Mouse (Mus musculus) intestine, embryonic 16.5 days (tissue): ENCODE measurements around the gene Adam22. TPM values are rescaled to one million over a fixed set of nuclear protein-coding genes. Genes with fewer than 3 reads are reported as not detected.

Source experiments
- ATAC-seq: fragments of 200-750 bp; cut with Nextera tagmentation; 2 replicates; pipeline ENCODE4 v1.8.0; 2017; ENCODE audit warnings: moderate TSS enrichment, moderate library complexity
- H3K27ac ChIP-seq: fragments of 300-500 bp; sonication (generic); 2 replicates; pipeline ENCODE4 v1.5.1; 2014; ENCODE audit warnings: mild to moderate bottlenecking, low read length
- H3K27me3 ChIP-seq: fragments of 300-500 bp; sonication (generic); replicated peaks from 2 replicates; pipeline ENCODE4 v1.6.1; 2014; ENCODE audit warnings: low read length, control low read depth, mixed read lengths; ENCODE audit not compliant: control insufficient read depth, insufficient read depth
- H3K36me3 ChIP-seq: fragments of 300-500 bp; sonication (generic); 2 replicates; pipeline ENCODE4 v1.6.1; 2014; ENCODE audit warnings: low read length, control low read depth; ENCODE audit not compliant: control insufficient read depth, insufficient read depth
- H3K4me1 ChIP-seq: fragments of 300-500 bp; sonication (generic); 2 replicates; pipeline ENCODE4 v1.6.1; 2014; ENCODE audit warnings: low read length, control low read depth, mixed read lengths; ENCODE audit not compliant: control insufficient read depth, insufficient read depth
- H3K4me2 ChIP-seq: fragments of 300-500 bp; sonication (generic); 2 replicates; pipeline ENCODE4 v1.6.1; 2014; ENCODE audit warnings: low read depth, low read length, control low read depth
- H3K4me3 ChIP-seq: fragments of 300-500 bp; sonication (generic); 2 replicates; pipeline ENCODE4 v1.5.1; 2014; ENCODE audit warnings: mild to moderate bottlenecking, low read length
- H3K9ac ChIP-seq: fragments of 300-500 bp; sonication (generic); 2 replicates; pipeline ENCODE4 v1.6.1; 2014; ENCODE audit warnings: low read depth, low read length
- H3K9me3 ChIP-seq: fragments of 300-500 bp; sonication (generic); 2 replicates; pipeline ENCODE4 v1.6.1; 2016; ENCODE audit warnings: low read length, control low read depth; ENCODE audit not compliant: control insufficient read depth
- WGBS: fragments of 180-500 bp; shearing (Covaris S2); extraction: QIAGEN DNeasy Blood & Tissue Kit; methylation state at CpG from one replicate; pipeline ENCODE4 v1.1.7; 2014; 5-methylcytosine and 5-hydroxymethylcytosine counted together
- polyA plus RNA-seq: library from polyadenylated mRNA; unstranded; fragments of >200 nt; fragmentation: Nextera tagmentation; extraction: Ambion mirVana; gene quantifications from 2 replicates; pipeline ENCODE4 v1.2.1, GENCODE M21; 2015

The Adam22 gene
- 2.8 and 3.2 TPM in 2 replicates for polyA plus RNA-seq

GRCm38 (mm10) chr5:8367614-8368327 is at the start of gene Adam22:
Gene Adam22, minus strand, starts transcription at chr5:8368160.
- under 1% methylated on average over 54 of the region's 55 CpGs for WGBS
- Histone ChIP-seq H3K9me3 (no peaks in the 10 kb centered on the region), H3K36me3 (no peaks in the 10 kb centered on the region), H3K9ac (peak within 1 kb of the TSS; percentile 73), H3K4me3 (peak within 1 kb of the TSS; percentile 70), H3K4me2 (peak within 1 kb of the TSS; percentile 95), H3K4me1 (no peaks in the 10 kb centered on the region), H3K27me3 (peaks cover 7% of the 10 kb centered on the region), H3K27ac (0 out of 2 replicates have a peak within 1 kb of the TSS, but pooled peaks have one; percentile 14)
- ATAC-seq = peak; percentile 94

- Histone ChIP-seq H3K4me3 (no peak overlapping the region), H3K9ac (no peak overlapping the region), H3K9me3 (no peaks in the 10 kb centered on the region), H3K4me1 (no peaks in the 10 kb centered on the region), H3K36me3 (no peaks in the 10 kb centered on the region), H3K4me2 (no peak overlapping the region), H3K27ac (no peak overlapping the region), H3K27me3 (no peaks in the 10 kb centered on the region)
- WGBS = 54% methylated on average over 1 of the region's 1 CpGs
- ATAC-seq = no peak
Measured at GRCm38 (mm10) chr5:8417443-8417842, 49.5 kb upstream of the Adam22 start.

GRCm38 (mm10) chr5:8416683-8417413 is 48.9 kb upstream of the Adam22 start:
- Histone ChIP-seq H3K4me3 (no peak overlapping the region), H3K9me3 (no peaks in the 10 kb centered on the region), H3K27ac (no peak overlapping the region), H3K4me1 (no peaks in the 10 kb centered on the region), H3K4me2 (no peak overlapping the region), H3K36me3 (no peaks in the 10 kb centered on the region), H3K27me3 (no peaks in the 10 kb centered on the region), H3K9ac (no peak overlapping the region)
- ATAC-seq = no peak
- 89% methylated on average over 3 of the region's 3 CpGs for WGBS

- Histone ChIP-seq H3K36me3 (no peaks in the 10 kb centered on the region; the same call in 1 of the 2 replicates), H3K9ac (no peak overlapping the region), H3K27me3 (no peaks in the 10 kb centered on the region), H3K9me3 (no peaks in the 10 kb centered on the region), H3K4me2 (no peak overlapping the region), H3K27ac (no peak overlapping the region), H3K4me3 (no peak overlapping the region), H3K4me1 (no peaks in the 10 kb centered on the region)
- no peak for ATAC-seq
- 86% methylated on average over 4 of the region's 4 CpGs for WGBS
Measured at GRCm38 (mm10) chr5:8408746-8409145, 40.8 kb upstream of the Adam22 start.

- no peak overlapping the region for H3K9ac ChIP-seq
- 94% methylated on average over 13 of the region's 13 CpGs for WGBS
- peaks cover 7% of the 10 kb centered on the region for H3K36me3 ChIP-seq
- no peaks in the 10 kb centered on the region for H3K4me1 ChIP-seq
- H3K9me3 ChIP-seq = no peaks in the 10 kb centered on the region
- H3K4me3 ChIP-seq = no peak overlapping the region
- H3K4me2 ChIP-seq = no peak overlapping the region
- no peak overlapping the region for H3K27ac ChIP-seq
- ATAC-seq = no peak
- H3K27me3 ChIP-seq = no peaks in the 10 kb centered on the region
Measured at GRCm38 (mm10) chr5:8397587-8398249, 29.8 kb upstream of the Adam22 start.

GRCm38 (mm10) chr5:8393891-8394583 is 26.1 kb upstream of the Adam22 start:
- H3K4me3 ChIP-seq = no peak overlapping the region
- no peak overlapping the region for H3K4me2 ChIP-seq
- H3K27ac ChIP-seq = no peak overlapping the region
- 69% methylated on average over 1 of the region's 1 CpGs for WGBS
- ATAC-seq = no peak
- H3K27me3 ChIP-seq = no peaks in the 10 kb centered on the region
- peaks cover 7% of the 10 kb centered on the region for H3K36me3 ChIP-seq
- no peaks in the 10 kb centered on the region for H3K9me3 ChIP-seq
- no peaks in the 10 kb centered on the region for H3K4me1 ChIP-seq
- H3K9ac ChIP-seq = no peak overlapping the region

GRCm38 (mm10) chr5:8374297-8374906 is 6.4 kb upstream of the Adam22 start:
- H3K4me3 ChIP-seq = no peak overlapping the region
- H3K4me1 ChIP-seq = no peaks in the 10 kb centered on the region
- H3K27ac ChIP-seq = no peak overlapping the region
- no peaks in the 10 kb centered on the region for H3K9me3 ChIP-seq
- H3K4me2 ChIP-seq = no peak overlapping the region
- no peaks in the 10 kb centered on the region for H3K36me3 ChIP-seq
- no peak for ATAC-seq
- WGBS = 80% methylated on average over 5 of the region's 5 CpGs
- H3K9ac ChIP-seq = no peak overlapping the region
- no peaks in the 10 kb centered on the region for H3K27me3 ChIP-seq

- H3K27ac ChIP-seq = no peak overlapping the region
- H3K36me3 ChIP-seq = no peaks in the 10 kb centered on the region
- H3K27me3 ChIP-seq = peaks cover 4% of the 10 kb centered on the region; the same call in 1 of the 2 replicates
- no peaks in the 10 kb centered on the region for H3K4me1 ChIP-seq
- no peak overlapping the region for H3K4me3 ChIP-seq
- ATAC-seq = no peak
- no peak overlapping the region for H3K9ac ChIP-seq
- H3K4me2 ChIP-seq = no peak overlapping the region
- WGBS = 79% methylated on average over 4 of the region's 4 CpGs
- H3K9me3 ChIP-seq = no peaks in the 10 kb centered on the region
Measured at GRCm38 (mm10) chr5:8373415-8373814, 5.5 kb upstream of the Adam22 start.
